Mouse (Mus musculus): ENCODE data around the gene Far1.

- TF ChIP-seq CTCF (IDR thresholded peaks at IDR 0.05; ENCODE audit: low read depth, low read length) (no peak), POLR2A (IDR thresholded peaks at IDR 0.05; ENCODE audit: borderline replicate concordance, low read depth, low read length) (no peak)
Measured at GRCm38 (mm10) chr7:113505516-113506045, 8.1 kb upstream of the Far1 start.

All from bone marrow macrophage, adult 2 months (primary cell).